Mouse (Mus musculus) midbrain, embryonic 13.5 days (tissue): ENCODE results near the gene Irf2bp2. TPM values are rescaled to one million over a fixed set of nuclear protein-coding genes. Genes with fewer than 3 reads are reported as not detected.

Experiments
- ATAC-seq: fragments of 200-750 bp; cut with Nextera tagmentation; 2 replicates; pipeline ENCODE4 v1.8.0; 2017; ENCODE audit warnings: mild to moderate bottlenecking, moderate TSS enrichment, moderate library complexity
- H3K27ac ChIP-seq: fragments of 300-500 bp; sonication (generic); 2 replicates; pipeline ENCODE4 v1.5.1; 2015; ENCODE audit warnings: inconsistent platforms, mild to moderate bottlenecking, moderate library complexity
- H3K27me3 ChIP-seq: fragments of 300-500 bp; sonication (generic); 2 replicates; pipeline ENCODE4 v1.6.1; 2015; ENCODE audit warnings: mild to moderate bottlenecking, inconsistent platforms
- H3K36me3 ChIP-seq: fragments of 300-500 bp; sonication (generic); 2 replicates; pipeline ENCODE4 v1.6.1; 2015; ENCODE audit warnings: mild to moderate bottlenecking, inconsistent platforms
- H3K4me1 ChIP-seq: fragments of 300-500 bp; sonication (generic); replicated peaks from 2 replicates; pipeline ENCODE4 v1.6.1; 2015; ENCODE audit warnings: inconsistent platforms
- H3K4me2 ChIP-seq: fragments of 300-500 bp; sonication (generic); replicated peaks from 2 replicates; pipeline ENCODE4 v1.6.1; 2015; ENCODE audit warnings: moderate library complexity, mild to moderate bottlenecking, inconsistent platforms
- H3K4me3 ChIP-seq: fragments of 300-500 bp; sonication (generic); replicated peaks from 2 replicates; pipeline ENCODE4 v1.5.1; 2015; ENCODE audit warnings: mild to moderate bottlenecking, inconsistent platforms
- H3K9ac ChIP-seq: fragments of 300-500 bp; sonication (generic); replicated peaks from 2 replicates; pipeline ENCODE4 v1.6.1; 2015; ENCODE audit warnings: mild to moderate bottlenecking, inconsistent platforms
- H3K9me3 ChIP-seq: fragments of 300-500 bp; sonication (generic); 2 replicates; pipeline ENCODE4 v1.6.1; 2016; ENCODE audit warnings: mild to moderate bottlenecking, inconsistent platforms
- WGBS: fragments of 180-500 bp; shearing (Covaris S2); methylation state at CpG from one replicate; pipeline ENCODE4 v1.1.7; 2015; 5-methylcytosine and 5-hydroxymethylcytosine counted together
- polyA plus RNA-seq: library from polyadenylated mRNA; unstranded; fragments of >200 nt; fragmentation: Nextera tagmentation; extraction: Ambion mirVana; gene quantifications from 2 replicates; pipeline ENCODE4 v1.2.1, GENCODE M21; 2015

Gene Irf2bp2
- polyA plus RNA-seq, 1 experiment from 2014 or later, result 8.3 TPM

- Histone ChIP-seq H3K4me1 (peaks cover 65% of the 10 kb centered on the region), H3K9ac (peak overlapping the region; percentile 66), H3K9me3 (no peaks in the 10 kb centered on the region), H3K27ac (no peak overlapping the region), H3K4me2 (peak overlapping the region; percentile 100), H3K36me3 (peaks cover 12% of the 10 kb centered on the region; the same call in 1 of the 2 replicates), H3K4me3 (peak overlapping the region; percentile 100), H3K27me3 (no peaks in the 10 kb centered on the region)
- WGBS, result 29% methylated on average over 4 of the region's 4 CpGs
- ATAC-seq, result no peak
Measured at GRCm38 (mm10) chr8:126590599-126590998, 3.2 kb downstream of the Irf2bp2 start.

- Histone ChIP-seq H3K36me3 (peaks cover 12% of the 10 kb centered on the region; the same call in 1 of the 2 replicates), H3K27ac (no peak overlapping the region), H3K9ac (peak overlapping the region; percentile 66), H3K9me3 (no peaks in the 10 kb centered on the region), H3K4me2 (peak overlapping the region; percentile 100), H3K27me3 (no peaks in the 10 kb centered on the region), H3K4me3 (peak overlapping the region; percentile 100), H3K4me1 (peaks cover 65% of the 10 kb centered on the region)
- ATAC-seq, result no peak
- WGBS, result 14% methylated on average over 14 of the region's 14 CpGs
Measured at GRCm38 (mm10) chr8:126590024-126590529, 3.7 kb downstream of the Irf2bp2 start.

- Histone ChIP-seq H3K4me1 (peaks cover 65% of the 10 kb centered on the region), H3K4me3 (peak overlapping the region; percentile 100), H3K27ac (no peak overlapping the region), H3K9ac (peak overlapping the region; percentile 66), H3K9me3 (no peaks in the 10 kb centered on the region), H3K36me3 (peaks cover 12% of the 10 kb centered on the region; the same call in 1 of the 2 replicates), H3K4me2 (peak overlapping the region; percentile 100), H3K27me3 (no peaks in the 10 kb centered on the region)
- no peak for ATAC-seq
- WGBS, result 32% methylated on average over 1 of the region's 1 CpGs
Measured at GRCm38 (mm10) chr8:126589507-126590023, 4.2 kb downstream of the Irf2bp2 start.

- H3K4me2 ChIP-seq, result peak overlapping the region; percentile 100
- peaks cover 12% of the 10 kb centered on the region; the same call in 1 of the 2 replicates for H3K36me3 ChIP-seq
- peak overlapping the region; percentile 100 for H3K4me3 ChIP-seq
- no peaks in the 10 kb centered on the region for H3K9me3 ChIP-seq
- WGBS, result 27% methylated on average over 11 of the region's 11 CpGs
- no peaks in the 10 kb centered on the region for H3K27me3 ChIP-seq
- peak overlapping the region; percentile 66 for H3K9ac ChIP-seq
- ATAC-seq, result no peak
- H3K4me1 ChIP-seq, result peaks cover 72% of the 10 kb centered on the region
- H3K27ac ChIP-seq, result no peak overlapping the region
Measured at GRCm38 (mm10) chr8:126588636-126589506, 4.9 kb downstream of the Irf2bp2 start.

- no peaks in the 10 kb centered on the region for H3K9me3 ChIP-seq
- peak overlapping the region; percentile 100 for H3K4me2 ChIP-seq
- WGBS, result 82% methylated on average over 10 of the region's 10 CpGs
- no peak for ATAC-seq
- H3K27ac ChIP-seq, result no peak overlapping the region
- no peaks in the 10 kb centered on the region for H3K27me3 ChIP-seq
- H3K36me3 ChIP-seq, result peaks cover 12% of the 10 kb centered on the region; the same call in 1 of the 2 replicates
- peak overlapping the region; percentile 100 for H3K4me3 ChIP-seq
- peak overlapping the region; percentile 66 for H3K9ac ChIP-seq
- peaks cover 81% of the 10 kb centered on the region for H3K4me1 ChIP-seq
Measured at GRCm38 (mm10) chr8:126587836-126588503, 5.8 kb downstream of the Irf2bp2 start.

- no peak overlapping the region for H3K9ac ChIP-seq
Measured at GRCm38 (mm10) chr8:126586599-126587577, 6.9 kb downstream of the Irf2bp2 start.

GRCm38 (mm10) chr8:126586101-126586500 lies 7.7 kb downstream of the Irf2bp2 start:
- Histone ChIP-seq H3K4me1 (peaks cover 75% of the 10 kb centered on the region), H3K9ac (no peak overlapping the region), H3K27me3 (no peaks in the 10 kb centered on the region), H3K4me2 (no peak overlapping the region), H3K4me3 (no peak overlapping the region), H3K36me3 (peaks cover 15% of the 10 kb centered on the region; the same call in 1 of the 2 replicates), H3K27ac (no peak overlapping the region), H3K9me3 (no peaks in the 10 kb centered on the region)
- WGBS, result 86% methylated on average over 2 of the region's 2 CpGs
- ATAC-seq, result no peak

More at GRCm38 (mm10) chr8:126586599-126587577, 6.9 kb downstream of the Irf2bp2 start:
- ATAC-seq, result no peak
- Histone ChIP-seq H3K9me3 (no peaks in the 10 kb centered on the region), H3K36me3 (peaks cover 12% of the 10 kb centered on the region; the same call in 1 of the 2 replicates), H3K4me3 (0 out of 2 replicates have a peak overlapping the region, but pooled peaks have one; percentile 2), H3K4me2 (peak overlapping the region; percentile 16), H3K4me1 (peaks cover 83% of the 10 kb centered on the region), H3K27me3 (no peaks in the 10 kb centered on the region), H3K27ac (no peak overlapping the region)
- 85% methylated on average over 10 of the region's 10 CpGs for WGBS

- Histone ChIP-seq H3K36me3 (0 out of 2 replicates have a peak, but pooled peaks cover 13% of the 10 kb centered on the region), H3K4me1 (peaks cover 74% of the 10 kb centered on the region), H3K4me3 (no peak overlapping the region), H3K9me3 (no peaks in the 10 kb centered on the region), H3K27ac (peak overlapping the region; percentile 77), H3K27me3 (no peaks in the 10 kb centered on the region), H3K4me2 (peak overlapping the region; percentile 89; the same call in 1 of the 2 replicates), H3K9ac (no peak overlapping the region)
- 68% methylated on average over 9 of the region's 9 CpGs for WGBS
- ATAC-seq, result no peak
Measured at GRCm38 (mm10) chr8:126585561-126586031, 8.2 kb downstream of the Irf2bp2 start.

- 24% methylated on average over 5 of the region's 5 CpGs for WGBS
- Histone ChIP-seq H3K4me3 (peak overlapping the region; percentile 47), H3K9ac (peak overlapping the region; percentile 73; the same call in 1 of the 2 replicates), H3K36me3 (0 out of 2 replicates have a peak, but pooled peaks cover 13% of the 10 kb centered on the region), H3K4me1 (peaks cover 66% of the 10 kb centered on the region), H3K9me3 (no peaks in the 10 kb centered on the region), H3K27ac (peak overlapping the region; percentile 77), H3K27me3 (no peaks in the 10 kb centered on the region), H3K4me2 (peak overlapping the region; percentile 89)
- peak; percentile 65 for ATAC-seq
Measured at GRCm38 (mm10) chr8:126584844-126585231, 8.9 kb downstream of the Irf2bp2 start.

- Histone ChIP-seq H3K4me2 (peak overlapping the region; percentile 89), H3K4me1 (peaks cover 60% of the 10 kb centered on the region), H3K27ac (peak overlapping the region; percentile 77), H3K36me3 (0 out of 2 replicates have a peak, but pooled peaks cover 13% of the 10 kb centered on the region), H3K27me3 (no peaks in the 10 kb centered on the region), H3K4me3 (peak overlapping the region; percentile 47), H3K9ac (peak overlapping the region; percentile 73), H3K9me3 (no peaks in the 10 kb centered on the region)
- peak; percentile 86 for ATAC-seq
- under 1% methylated on average over 68 of the region's 68 CpGs for WGBS
Measured at GRCm38 (mm10) chr8:126583971-126584843, 9.6 kb downstream of the Irf2bp2 start.
